Mouse (Mus musculus): Measurements from ENCODE around the gene Orc2.

The Orc2 gene

GRCm38 (mm10) chr1:58423371-58424248 is 81.3 kb downstream of the Orc2 start, which contains the start of gene Clk1:
Gene Clk1, minus strand, starts transcription at chr1:58424066.
- peak; percentile 99 for DNase-seq

- DNase-seq: peak; percentile 45 to 52
Measured at GRCm38 (mm10) chr1:58422879-58423278, 82.0 kb downstream of the Orc2 start.

- DNase-seq: no peak
Measured at GRCm38 (mm10) chr1:58420961-58421360, 83.9 kb downstream of the Orc2 start.

- DNase-seq: no peak
Measured at GRCm38 (mm10) chr1:58420032-58420431, 84.9 kb downstream of the Orc2 start.

GRCm38 (mm10) chr1:58416048-58416447 is 88.9 kb downstream of the Orc2 start:
- DNase-seq: no peak

GRCm38 (mm10) chr1:58415442-58415841 is 89.5 kb downstream of the Orc2 start:
- DNase-seq: no peak
